Mouse (Mus musculus) right cerebral cortex, postnatal 10 days (tissue): ENCODE measurements at regions not wholly inside any gene's neighbourhood (a gene's known extent, or its start where the extent isn't known, plus 50 kb on each side); places are given as distances from the start of the nearest gene placed in this dataset.

Experiments used
- DNase-seq, 2 experiments: peaks; one replicate each; pipeline ENCODE4 v3.0.0; 2021; ENCODE audit warnings: low spot score in 2 of 2

- DNase-seq, result no peak
Measured at GRCm38 (mm10) chr14:81193689-81194088, 1209.8 kb downstream of the Olfm4 start.

- peak in 1 of 2 experiments; percentile 15 for DNase-seq
Measured at GRCm38 (mm10) chr14:81195657-81196353, 1211.9 kb downstream of the Olfm4 start.
